Mouse (Mus musculus): Measurements from ENCODE around the gene Ctnnb1.

DNA sequence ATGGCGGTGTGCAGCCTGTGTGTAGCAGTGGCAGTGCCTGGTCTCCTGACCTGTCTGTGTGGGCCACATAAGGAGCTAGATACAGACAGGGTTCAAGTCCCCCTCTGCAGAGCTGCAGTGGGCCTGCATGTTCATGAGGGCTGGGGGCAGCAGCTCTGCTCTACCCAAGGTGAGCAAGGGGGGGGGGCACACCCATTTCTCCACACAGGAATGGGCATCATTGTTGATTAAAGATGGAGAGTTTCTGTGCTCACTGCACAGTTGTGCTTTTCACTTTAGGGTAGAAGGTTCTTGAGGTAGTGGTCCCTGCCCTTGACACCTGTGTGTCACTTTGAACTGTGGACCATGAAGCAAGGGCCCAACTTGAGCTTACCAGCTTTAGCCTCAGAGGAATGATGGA is 19.8 kb downstream of the Ctnnb1 start:
- no peak for TF ChIP-seq POLR2A (IDR thresholded peaks at IDR 0.05; ENCODE audit: borderline replicate concordance, low read depth, low read length)
- no peak for TF ChIP-seq CTCF (IDR thresholded peaks at IDR 0.05; ENCODE audit: low read depth, low read length)

Data from bone marrow macrophage, adult 2 months (primary cell).